Mouse (Mus musculus) CH12.LX (cell line): ENCODE data around the gene Slc25a10. TPM values are rescaled to one million over a fixed set of nuclear protein-coding genes. Genes with fewer than 3 reads are reported as not detected.

Source experiments
- DNase-seq: peaks from one replicate; pipeline ENCODE4 v3.0.0-alpha.2; 2013; ENCODE audit errors: extremely low read depth
- H3K27ac ChIP-seq: 2 replicates; pipeline ENCODE4 v1.5.1; 2012; ENCODE audit warnings: low read depth, mild to moderate bottlenecking, control low read depth, moderate library complexity; ENCODE audit not compliant: insufficient read depth
- H3K27me3 ChIP-seq: replicated peaks from 2 replicates; pipeline ENCODE3; 2012; ENCODE audit warnings: inconsistent platforms
- H3K36me3 ChIP-seq, 2 experiments: replicated peaks in 1 of 2; 2 replicates each; pipeline versions ENCODE3 to v1.6.1; 2012; ENCODE audit warnings: inconsistent platforms in 1 of 2, low read length in 1 of 2, mild to moderate bottlenecking in 1 of 2, mixed read lengths in 1 of 2, moderate library complexity in 1 of 2; ENCODE audit not compliant: control insufficient read depth in 1 of 2, insufficient read depth in 1 of 2
- H3K4me1 ChIP-seq, 2 experiments: 2 replicates each; pipeline ENCODE4 v1.6.1; 2012; ENCODE audit warnings: inconsistent platforms in 1 of 2, moderate library complexity in 1 of 2; ENCODE audit not compliant: insufficient read depth in 2 of 2, control insufficient read depth in 1 of 2
- H3K4me2 ChIP-seq: 2 replicates; pipeline ENCODE4 v1.6.1; 2012; ENCODE audit warnings: low read depth, mild to moderate bottlenecking, control low read depth; ENCODE audit not compliant: poor library complexity, insufficient read depth, severe bottlenecking
- H3K4me3 ChIP-seq, 3 experiments: fragments of 150-350 bp in 1 of 3; sonication (generic) in 1 of 3; replicated peaks in 1 of 3; 2 replicates each; pipeline versions ENCODE3 to v1.5.1; 2011 to 2012; ENCODE audit warnings: low read depth in 2 of 3, low read length in 2 of 3, mild to moderate bottlenecking in 2 of 3, moderate library complexity in 2 of 3, control low read depth in 1 of 3, improper control_type of control experiment in 1 of 3, inconsistent platforms in 1 of 3, mixed read lengths in 1 of 3; ENCODE audit not compliant: poor library complexity in 1 of 3
- H3K79me2 ChIP-seq: replicated peaks from 2 replicates; pipeline ENCODE4 v1.6.1; 2012; ENCODE audit warnings: mild to moderate bottlenecking, moderate library complexity; ENCODE audit not compliant: control insufficient read depth, poor library complexity, insufficient read depth, severe bottlenecking; ENCODE audit errors: extremely low read depth
- H3K9ac ChIP-seq: 2 replicates; pipeline ENCODE4 v1.6.1; 2012; ENCODE audit warnings: low read depth, mild to moderate bottlenecking, control low read depth, moderate library complexity; ENCODE audit not compliant: insufficient read depth
- H3K9me3 ChIP-seq: replicated peaks from 2 replicates; pipeline ENCODE3; 2012; ENCODE audit warnings: low read length, inconsistent platforms, mixed read lengths
- E2F4 ChIP-seq: IDR thresholded peaks from 2 replicates; pipeline ENCODE4 v1.6.1; 2011; ENCODE audit warnings: low read depth, low read length, improper control_type of control experiment; ENCODE audit not compliant: insufficient replicate concordance
- EP300 ChIP-seq: IDR thresholded peaks from 2 replicates; pipeline ENCODE4 v1.6.1; 2011; ENCODE audit warnings: low read length, improper control_type of control experiment
- GABPA ChIP-seq: IDR thresholded peaks from 2 replicates; pipeline ENCODE4 v1.6.1; 2012; ENCODE audit warnings: low read depth, low read length, improper control_type of control experiment, inconsistent platforms; ENCODE audit not compliant: insufficient replicate concordance
- IRF4 ChIP-seq: IDR thresholded peaks from 2 replicates; pipeline ENCODE4 v1.6.1; 2014; ENCODE audit warnings: low read depth, mild to moderate bottlenecking, inconsistent platforms, low read length, improper control_type of control experiment
- KAT2A ChIP-seq: IDR thresholded peaks from 2 replicates; pipeline ENCODE4 v1.6.1; 2012; ENCODE audit warnings: low read length, improper control_type of control experiment, inconsistent platforms; ENCODE audit not compliant: insufficient replicate concordance
- MAFK ChIP-seq: IDR thresholded peaks from 2 replicates; pipeline ENCODE4 v1.6.1; 2011; ENCODE audit warnings: low read length, improper control_type of control experiment; ENCODE audit not compliant: insufficient replicate concordance
- MAZ ChIP-seq: IDR thresholded peaks from 2 replicates; pipeline ENCODE4 v1.6.1; 2012; ENCODE audit warnings: low read depth, mild to moderate bottlenecking, inconsistent platforms, low read length, improper control_type of control experiment, moderate library complexity
- NELFE ChIP-seq: IDR thresholded peaks from 2 replicates; pipeline ENCODE4 v1.6.1; 2011; ENCODE audit warnings: low read depth, low read length, improper control_type of control experiment
- NRF1 ChIP-seq: IDR thresholded peaks from 2 replicates; pipeline ENCODE4 v1.6.1; 2014; ENCODE audit warnings: low read depth, mild to moderate bottlenecking, inconsistent platforms, low read length, improper control_type of control experiment, moderate library complexity
- PAX5 ChIP-seq: IDR thresholded peaks from 2 replicates; pipeline ENCODE4 v1.6.1; 2012; ENCODE audit warnings: low read length, inconsistent platforms, mixed read lengths
- POLR2A ChIP-seq: IDR thresholded peaks from 2 replicates; pipeline ENCODE4 v1.6.1; 2011; ENCODE audit warnings: low read depth, mild to moderate bottlenecking, improper control_type of control experiment, low read length
- POLR2AphosphoS2 ChIP-seq: IDR thresholded peaks from 2 replicates; pipeline ENCODE4 v1.6.1; 2011; ENCODE audit warnings: low read depth, low read length, improper control_type of control experiment
- RAD21 ChIP-seq: IDR thresholded peaks from 2 replicates; pipeline ENCODE4 v1.6.1; 2011; ENCODE audit warnings: low read depth, mild to moderate bottlenecking, low read length, improper control_type of control experiment, moderate library complexity
- SMC3 ChIP-seq: IDR thresholded peaks from 2 replicates; pipeline ENCODE4 v1.6.1; 2011; ENCODE audit warnings: low read depth, low read length, improper control_type of control experiment
- TBP ChIP-seq: conservative IDR thresholded peaks from 2 replicates; pipeline ENCODE4 v1.6.1; 2011; ENCODE audit warnings: low read depth, low read length, improper control_type of control experiment
- TCF12 ChIP-seq: IDR thresholded peaks from 2 replicates; pipeline ENCODE4 v1.6.1; 2014; ENCODE audit warnings: low read depth, mild to moderate bottlenecking, inconsistent platforms, low read length, improper control_type of control experiment
- USF1 ChIP-seq: IDR thresholded peaks from 2 replicates; pipeline ENCODE4 v1.6.1; 2014; ENCODE audit warnings: low read depth, mild to moderate bottlenecking, inconsistent platforms, low read length, improper control_type of control experiment
- USF2 ChIP-seq: conservative IDR thresholded peaks from 2 replicates; pipeline ENCODE4 v1.6.1; 2011; ENCODE audit warnings: low read depth, low read length, improper control_type of control experiment
- ZKSCAN1 ChIP-seq: IDR thresholded peaks from 2 replicates; pipeline ENCODE4 v1.6.1; 2012; ENCODE audit warnings: low read depth, inconsistent platforms, low read length, improper control_type of control experiment, borderline replicate concordance
- ZMIZ1 ChIP-seq: IDR thresholded peaks from 2 replicates; pipeline ENCODE4 v1.6.1; 2012; ENCODE audit warnings: low read depth, mild to moderate bottlenecking, inconsistent platforms, low read length, improper control_type of control experiment
- ZNF384 ChIP-seq: IDR thresholded peaks from 2 replicates; pipeline ENCODE4 v1.6.1; 2012; ENCODE audit warnings: low read depth, low read length, improper control_type of control experiment, inconsistent platforms
- dilution Hi-C: fragments of 300-500 bp; cut with MboI; formaldehyde crosslinking; loops from 2 replicates; pipeline ENCODE4 v1.14.3; 2020; ENCODE audit warnings: low sequenced_read_pairs; ENCODE audit not compliant: extremely low pct_unique_long_range_greater_than_20kb, extremely low pct_ligation_motif_present
- in situ Hi-C: fragments of 300-500 bp; cut with MboI; formaldehyde crosslinking; loops from 3 replicates; pipeline ENCODE4 v1.14.3; 2019; ENCODE audit warnings: low sequenced_read_pairs, low pct_ligation_motif_present, low pct_unique_long_range_greater_than_20kb, mixed read lengths
- polyA plus RNA-seq: library from polyadenylated mRNA; unstranded; fragments of >175 nt; gene quantifications from 2 replicates; pipeline ENCODE4 v1.2.1, GENCODE M21; 2012; ENCODE audit warnings: low read depth; ENCODE audit not compliant: insufficient read length
- total RNA-seq, 2 experiments: library from RNA; depleted of rRNA; stranded (reverse); fragments of 300-350 nt in 1 of 2; fragments of >200 nt in 1 of 2; gene quantifications; 2 replicates each; pipeline ENCODE4 v1.2.3; 2012 to 2014

The Slc25a10 gene
- total and polyA plus RNA-seq, 3 experiments: 32.9 to 45.9 (median 34.6) TPM

DNA sequence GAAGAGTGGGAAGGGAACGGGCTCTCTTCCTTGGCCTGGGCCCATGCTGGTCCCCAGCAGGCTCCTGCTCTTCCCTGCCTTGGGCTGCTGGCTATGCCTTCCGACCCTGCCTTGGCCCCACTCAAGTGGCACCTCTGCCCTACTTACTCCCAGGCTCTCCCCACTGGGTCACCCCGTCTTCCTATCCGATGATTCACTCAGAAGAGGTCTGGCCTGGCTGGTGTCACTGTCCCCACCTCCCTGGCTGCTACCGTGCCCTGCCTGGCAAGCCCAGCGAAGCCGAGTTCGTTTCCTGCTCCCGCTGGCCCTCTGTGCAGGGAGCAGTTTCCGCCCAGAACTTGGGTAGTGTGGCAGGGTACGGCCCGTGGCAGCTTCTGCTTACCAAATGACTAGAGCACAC, 6.6 kb downstream of the Slc25a10 start:
- 0 out of 2 replicates have a peak, but pooled peaks cover 1% of the 10 kb centered on the region for H3K79me2 ChIP-seq
- H3K27me3 ChIP-seq: no peaks in the 10 kb centered on the region
- TF ChIP-seq POLR2A (no peak), NELFE (no peak), PAX5 (no peak), E2F4 (no peak), USF1 (no peak), POLR2AphosphoS2 (no peak), GABPA (no peak), IRF4 (no peak), RAD21 (no peak), USF2 (no peak), SMC3 (no peak), KAT2A (no peak), ZKSCAN1 (no peak), NRF1 (no peak), MAFK (no peak)
- H3K27ac ChIP-seq: no peak overlapping the region
- H3K9me3 ChIP-seq: no peaks in the 10 kb centered on the region
- dilution Hi-C loops: no loop called here
- H3K9ac ChIP-seq: no peak overlapping the region
- DNase-seq: no peak
- H3K4me1 ChIP-seq: peaks cover 0 to 16% of the 10 kb centered on the region in 2 experiments; a peak in 2 of 4 replicates
- no peak overlapping the region for H3K4me2 ChIP-seq
- H3K4me3 ChIP-seq: no peak overlapping the region
- in situ Hi-C loops: no loop called here
- H3K36me3 ChIP-seq: peaks cover 40 to 65% of the 10 kb centered on the region in 2 experiments

DNA sequence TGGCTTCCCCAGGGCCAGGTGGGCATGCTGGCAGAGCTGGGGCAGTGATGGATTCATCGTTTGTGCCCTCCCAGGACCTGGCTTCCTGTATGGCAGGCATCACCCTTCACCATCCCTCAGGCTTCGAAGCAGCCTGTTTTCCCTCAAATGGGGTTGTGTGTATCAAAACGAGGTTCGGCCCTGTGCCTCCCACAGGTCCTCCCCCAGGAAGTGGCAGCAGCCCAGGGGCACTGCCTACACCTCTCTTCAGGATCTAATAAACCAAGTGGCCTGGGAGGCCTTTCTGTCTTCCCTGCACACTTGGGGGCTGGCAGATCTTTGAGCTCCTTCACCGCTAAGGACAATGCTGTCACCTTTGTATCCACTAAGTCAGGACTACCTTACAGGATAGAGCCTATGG, 7.3 kb downstream of the Slc25a10 start:
- Histone ChIP-seq H3K79me2 (no peaks in the 10 kb centered on the region), H3K27ac (no peak overlapping the region), H3K4me3 (no peak overlapping the region), H3K36me3 (peaks cover 40 to 60% of the 10 kb centered on the region in 2 experiments), H3K4me2 (no peak overlapping the region), H3K9ac (no peak overlapping the region), H3K4me1 (peaks cover 0 to 9% of the 10 kb centered on the region in 2 experiments; a peak in 2 of 4 replicates), H3K9me3 (no peaks in the 10 kb centered on the region), H3K27me3 (no peaks in the 10 kb centered on the region)
- DNase-seq: no peak
- dilution Hi-C loops: no loop called here
- no peak for TF ChIP-seq MAZ
- TF ChIP-seq TBP: no peak
- no peak for TF ChIP-seq ZMIZ1
- TF ChIP-seq ZNF384: no peak
- no peak for TF ChIP-seq EP300
- no peak for TF ChIP-seq TCF12
- no peak for TF ChIP-seq GABPA
- TF ChIP-seq SMC3: no peak
- no peak for TF ChIP-seq KAT2A
- TF ChIP-seq USF2: no peak
- in situ Hi-C loops: no loop called here
